Mouse (Mus musculus): Measurements from ENCODE around the gene Prkd3.

Prkd3 gene

DNA sequence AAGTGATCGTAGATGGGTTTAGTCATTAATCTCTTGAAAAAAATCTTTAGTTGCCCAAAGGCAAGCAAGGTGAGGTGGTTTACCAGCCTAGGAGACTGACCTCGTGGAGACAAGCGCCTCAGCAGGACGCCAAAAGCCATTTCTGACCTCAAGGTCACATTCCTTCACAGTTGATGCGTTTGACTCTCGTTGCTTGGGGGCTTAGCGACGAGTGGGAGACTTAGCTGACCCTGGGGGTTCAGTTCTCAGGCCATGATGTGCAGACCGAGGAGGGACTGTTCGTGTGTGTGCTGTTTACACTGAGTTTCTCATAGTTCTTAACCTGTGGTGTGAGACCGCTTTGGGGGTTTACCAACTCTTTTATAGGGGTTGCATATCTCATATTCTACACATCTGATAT, 78.0 kb downstream of the Prkd3 start:
- ATAC-seq (ENCODE audit: insufficient number of reproducible peaks, low FRiP score, low TSS enrichment), result no peak

- ATAC-seq (ENCODE audit: insufficient number of reproducible peaks, low FRiP score, low TSS enrichment), result no peak
Observed at GRCm38 (mm10) chr17:78938927-78939326, 81.7 kb downstream of the Prkd3 start.

- peak; percentile 40 for ATAC-seq (ENCODE audit: insufficient number of reproducible peaks, low FRiP score, low TSS enrichment)
Observed at GRCm38 (mm10) chr17:78937229-78937853, 83.3 kb downstream of the Prkd3 start.

DNA sequence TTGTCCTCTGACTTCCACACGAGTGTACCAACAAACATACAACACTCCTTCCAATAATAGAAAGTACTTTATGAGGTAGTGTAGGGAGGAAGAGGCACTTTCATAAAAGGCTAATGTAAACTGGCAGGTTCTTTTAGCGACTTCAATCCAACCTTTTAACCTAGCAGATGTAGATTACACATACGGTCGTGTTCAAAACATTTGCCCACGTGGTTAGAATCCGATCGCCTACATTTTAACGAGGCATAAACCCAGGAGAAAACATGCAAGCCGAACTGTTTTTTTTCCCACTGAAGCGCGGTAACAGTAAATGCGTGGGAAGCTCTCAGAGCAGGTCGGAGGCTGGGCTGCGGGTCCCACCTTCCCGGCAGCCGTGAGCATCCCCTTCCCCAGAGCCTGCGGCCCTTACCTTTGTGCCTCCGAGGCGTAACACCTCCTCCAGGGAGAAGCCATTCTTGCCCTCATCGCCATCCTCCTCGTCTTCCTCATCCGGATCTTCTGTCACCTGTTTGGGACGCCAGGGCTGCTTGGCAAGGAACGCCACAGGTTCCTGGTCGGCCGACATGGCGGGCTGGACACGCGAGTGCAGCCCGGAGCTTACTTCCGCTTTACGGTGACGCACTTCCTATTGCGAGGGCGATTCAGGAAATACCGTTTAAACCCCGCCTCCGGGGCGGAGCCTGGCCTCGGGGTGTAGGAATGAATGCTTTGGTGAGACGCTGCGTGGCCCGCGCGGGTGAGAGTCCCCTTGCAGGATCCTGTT, 84.0 kb downstream of the Prkd3 start, which contains the start of the genes Cebpz and Ndufaf7:
Cebpz (minus strand) TSS at position 601 of the 763 bp plus-strand sequence.
Ndufaf7 (plus strand) TSS at position 671 of the 763 bp plus-strand sequence.
- peak; percentile 99 for ATAC-seq (ENCODE audit: insufficient number of reproducible peaks, low FRiP score, low TSS enrichment)

GRCm38 (mm10) chr17:78935857-78936256, 84.8 kb downstream of the Prkd3 start:
- no peak for ATAC-seq (ENCODE audit: insufficient number of reproducible peaks, low FRiP score, low TSS enrichment)

- no peak for ATAC-seq (ENCODE audit: insufficient number of reproducible peaks, low FRiP score, low TSS enrichment)
Observed at GRCm38 (mm10) chr17:78917696-78918095, 102.9 kb downstream of the Prkd3 start.

DNA sequence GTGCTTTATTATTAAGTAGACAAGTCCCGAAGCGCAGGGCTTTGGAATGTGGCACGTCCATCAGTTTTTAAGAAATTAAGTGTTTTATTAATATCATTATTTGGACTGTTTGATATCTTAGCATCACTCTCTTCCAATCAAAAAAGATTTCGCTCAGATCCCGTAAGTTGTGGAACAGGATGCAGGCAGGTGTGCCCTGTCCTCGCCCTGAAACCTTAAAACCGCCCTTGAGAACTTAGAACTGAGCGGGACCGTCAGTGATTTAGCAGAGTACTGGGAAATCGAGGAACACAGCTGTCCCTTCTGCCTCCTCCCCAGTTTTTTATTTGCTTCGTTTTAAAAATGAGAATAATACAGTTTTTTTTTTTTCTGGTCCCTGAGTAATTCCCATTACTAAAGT, 103.7 kb downstream of the Prkd3 start:
- ATAC-seq (ENCODE audit: insufficient number of reproducible peaks, low FRiP score, low TSS enrichment), result no peak

DNA sequence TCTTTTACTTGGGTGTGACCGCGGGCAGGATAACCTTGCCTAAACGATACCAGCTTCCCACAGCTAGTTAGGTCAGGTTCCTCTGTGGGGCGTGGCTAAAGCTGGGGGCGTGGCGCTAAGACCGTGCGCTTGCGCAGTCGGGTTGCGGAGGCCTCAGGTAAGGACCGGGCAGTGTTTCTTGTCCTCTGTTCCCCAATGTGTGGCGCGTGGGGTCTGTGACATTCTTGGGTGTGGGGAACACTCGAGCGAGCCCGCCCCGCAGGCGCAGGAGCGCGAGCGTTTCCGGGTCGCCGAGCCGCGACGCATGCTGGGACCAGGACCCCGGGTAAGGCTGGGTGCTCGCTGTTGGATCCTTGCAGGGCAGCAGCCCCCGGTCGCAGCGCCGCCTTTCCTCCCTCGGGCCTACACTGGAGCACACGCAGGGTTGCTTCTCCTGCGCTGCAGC, 104.2 kb downstream of the Prkd3 start, which contains the start of gene Cebpzos:
Cebpzos (plus strand) TSS at position 132 of the 445 bp plus-strand sequence.
- ATAC-seq (ENCODE audit: insufficient number of reproducible peaks, low FRiP score, low TSS enrichment), result peak; percentile 98

GRCm38 (mm10) chr17:78915772-78916171, 104.8 kb downstream of the Prkd3 start:
- ATAC-seq (ENCODE audit: insufficient number of reproducible peaks, low FRiP score, low TSS enrichment), result no peak

DNA sequence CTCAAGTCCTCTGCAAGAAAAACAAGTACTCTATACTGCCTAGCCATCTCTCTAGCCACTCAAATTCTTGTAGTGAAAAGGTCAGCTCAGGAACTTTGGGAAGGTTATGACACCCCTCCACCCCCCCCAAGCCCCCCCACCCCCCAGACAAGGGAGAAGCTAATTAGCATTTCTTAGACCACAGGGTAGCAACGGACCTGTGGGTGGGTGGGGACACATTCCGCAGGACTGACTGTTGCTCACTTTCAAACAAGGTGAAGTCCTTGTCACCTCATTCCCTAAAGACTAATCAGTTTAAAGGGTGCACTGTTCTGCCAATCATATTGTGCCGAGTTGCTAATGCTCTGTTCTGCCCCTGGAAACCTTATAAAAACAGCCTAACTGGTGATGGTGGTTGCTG, 106.7 kb downstream of the Prkd3 start:
- no peak for ATAC-seq (ENCODE audit: insufficient number of reproducible peaks, low FRiP score, low TSS enrichment)

DNA sequence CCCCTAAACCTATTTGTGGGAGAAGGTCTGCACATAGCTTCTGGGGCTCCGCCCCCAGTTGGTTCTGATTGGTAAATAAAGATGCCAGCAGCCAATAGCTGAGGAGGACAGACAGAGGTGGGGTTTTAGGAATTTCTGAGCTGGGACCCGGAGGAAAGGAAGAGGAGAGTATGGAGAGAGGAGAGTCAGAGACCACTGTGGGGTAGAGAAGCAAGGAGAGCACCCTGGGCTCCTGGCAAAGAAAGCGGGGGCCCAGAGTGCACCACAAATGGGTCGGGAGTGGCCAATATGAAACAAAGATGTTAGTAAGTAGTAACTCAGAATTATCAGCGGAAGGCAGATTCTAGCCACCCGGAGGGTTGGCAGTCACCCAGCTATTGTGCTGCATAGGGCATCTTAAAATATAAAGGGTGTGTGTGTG, 107.7 kb downstream of the Prkd3 start:
- peak; percentile 26; the same call in 1 of the 2 replicates for ATAC-seq (ENCODE audit: insufficient number of reproducible peaks, low FRiP score, low TSS enrichment)

- ATAC-seq (ENCODE audit: insufficient number of reproducible peaks, low FRiP score, low TSS enrichment), result no peak
Observed at GRCm38 (mm10) chr17:78909374-78909773, 111.2 kb downstream of the Prkd3 start.

- ATAC-seq (ENCODE audit: insufficient number of reproducible peaks, low FRiP score, low TSS enrichment), result no peak
Observed at GRCm38 (mm10) chr17:78906892-78907291, 113.7 kb downstream of the Prkd3 start, which contains the start of gene Sult6b1. TSS of gene Sult6b1 (minus strand) at chr17:78906992.

DNA sequence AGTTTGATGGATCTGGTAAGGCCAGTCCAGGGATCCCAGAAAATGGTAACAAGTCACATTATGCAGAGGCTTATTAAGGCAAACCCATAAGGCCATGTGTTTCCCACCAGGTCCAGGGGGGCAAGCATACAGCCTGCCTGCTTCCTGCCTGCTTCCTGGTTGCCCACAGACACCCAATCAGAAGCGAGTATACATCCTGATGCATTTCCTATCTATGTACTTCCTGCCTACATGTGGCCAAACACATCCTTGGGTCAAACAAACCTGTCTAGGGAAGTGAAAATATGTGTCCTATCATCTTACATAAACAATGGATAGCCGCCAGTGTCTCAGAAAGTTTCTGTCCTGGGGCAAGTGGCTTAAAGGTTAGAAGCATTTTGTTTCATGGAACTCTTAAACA, 117.5 kb downstream of the Prkd3 start:
- no peak for ATAC-seq (ENCODE audit: insufficient number of reproducible peaks, low FRiP score, low TSS enrichment)
